Mouse (Mus musculus): ENCODE results near the gene Bard1. TPM values are rescaled to one million over a fixed set of nuclear protein-coding genes. Genes with fewer than 3 reads are reported as not detected.

The Bard1 gene
- polyA plus RNA-seq, 1 experiment, result 0.38 TPM

- no peak overlapping the region for H3K4me3 ChIP-seq (ENCODE audit: insufficient read depth, low read length)
These were observed 46.8 kb downstream of the Bard1 start for GRCm38 (mm10) chr1:71056143-71056542.

GRCm38 (mm10) chr1:71055454-71055853, 47.5 kb downstream of the Bard1 start:
- Histone ChIP-seq H3K4me3 (ENCODE audit: insufficient read depth, low read length) (no peak overlapping the region), H3K27ac (ENCODE audit: insufficient read depth, low read length) (no peak overlapping the region), H3K4me1 (ENCODE audit: control insufficient read depth, insufficient read depth, low read length) (no peaks in the 10 kb centered on the region)
- TF ChIP-seq CTCF (IDR thresholded peaks at IDR 0.05; ENCODE audit: extremely low read depth, insufficient read depth, low read length), result no peak
- TF ChIP-seq POLR2A (IDR thresholded peaks at IDR 0.05; ENCODE audit: extremely low read depth, insufficient read depth, low read length), result no peak

More at GRCm38 (mm10) chr1:71056143-71056542, 46.8 kb downstream of the Bard1 start:
- Histone ChIP-seq H3K4me1 (ENCODE audit: control insufficient read depth, insufficient read depth, low read length) (no peaks in the 10 kb centered on the region), H3K27ac (ENCODE audit: insufficient read depth, low read length) (no peak overlapping the region)
- TF ChIP-seq POLR2A (IDR thresholded peaks at IDR 0.05; ENCODE audit: extremely low read depth, insufficient read depth, low read length), result no peak
- no peak for TF ChIP-seq CTCF (IDR thresholded peaks at IDR 0.05; ENCODE audit: extremely low read depth, insufficient read depth, low read length)

- no peak for TF ChIP-seq POLR2A (IDR thresholded peaks at IDR 0.05; ENCODE audit: extremely low read depth, insufficient read depth, low read length)
- TF ChIP-seq CTCF (IDR thresholded peaks at IDR 0.05; ENCODE audit: extremely low read depth, insufficient read depth, low read length), result no peak
These were observed 50.2 kb downstream of the Bard1 start for GRCm38 (mm10) chr1:71052756-71053155.

GRCm38 (mm10) chr1:71052252-71052651, 50.7 kb downstream of the Bard1 start:
- Histone ChIP-seq H3K4me1 (ENCODE audit: control insufficient read depth, insufficient read depth, low read length) (no peaks in the 10 kb centered on the region), H3K27ac (ENCODE audit: insufficient read depth, low read length) (no peak overlapping the region)
- TF ChIP-seq POLR2A (IDR thresholded peaks at IDR 0.05; ENCODE audit: extremely low read depth, insufficient read depth, low read length) (no peak), CTCF (IDR thresholded peaks at IDR 0.05; ENCODE audit: extremely low read depth, insufficient read depth, low read length) (no peak)

More at GRCm38 (mm10) chr1:71052756-71053155, 50.2 kb downstream of the Bard1 start:
- Histone ChIP-seq H3K27ac (ENCODE audit: insufficient read depth, low read length) (no peak overlapping the region), H3K4me3 (ENCODE audit: insufficient read depth, low read length) (no peak overlapping the region), H3K4me1 (ENCODE audit: control insufficient read depth, insufficient read depth, low read length) (no peaks in the 10 kb centered on the region)

GRCm38 (mm10) chr1:71045141-71045540, 57.8 kb downstream of the Bard1 start:
- Histone ChIP-seq H3K27ac (ENCODE audit: insufficient read depth, low read length) (no peak overlapping the region), H3K4me3 (ENCODE audit: insufficient read depth, low read length) (no peak overlapping the region), H3K4me1 (ENCODE audit: control insufficient read depth, insufficient read depth, low read length) (no peaks in the 10 kb centered on the region)
- no peak for TF ChIP-seq CTCF (IDR thresholded peaks at IDR 0.05; ENCODE audit: extremely low read depth, insufficient read depth, low read length)
- TF ChIP-seq POLR2A (IDR thresholded peaks at IDR 0.05; ENCODE audit: extremely low read depth, insufficient read depth, low read length), result no peak

More at GRCm38 (mm10) chr1:71052252-71052651, 50.7 kb downstream of the Bard1 start:
- no peak overlapping the region for H3K4me3 ChIP-seq (ENCODE audit: insufficient read depth, low read length)

GRCm38 (mm10) chr1:71043951-71044350, 59.0 kb downstream of the Bard1 start:
- H3K4me3 ChIP-seq (ENCODE audit: insufficient read depth, low read length), result no peak overlapping the region
- no peak overlapping the region for H3K27ac ChIP-seq (ENCODE audit: insufficient read depth, low read length)
- no peaks in the 10 kb centered on the region for H3K4me1 ChIP-seq (ENCODE audit: control insufficient read depth, insufficient read depth, low read length)
- TF ChIP-seq CTCF (IDR thresholded peaks at IDR 0.05; ENCODE audit: extremely low read depth, insufficient read depth, low read length) (no peak), POLR2A (IDR thresholded peaks at IDR 0.05; ENCODE audit: extremely low read depth, insufficient read depth, low read length) (no peak)

GRCm38 (mm10) chr1:71036999-71037398, 65.9 kb downstream of the Bard1 start:
- no peak overlapping the region for H3K4me3 ChIP-seq (ENCODE audit: insufficient read depth, low read length)
- no peaks in the 10 kb centered on the region for H3K4me1 ChIP-seq (ENCODE audit: control insufficient read depth, insufficient read depth, low read length)
- H3K27ac ChIP-seq (ENCODE audit: insufficient read depth, low read length), result no peak overlapping the region
- no peak for TF ChIP-seq POLR2A (IDR thresholded peaks at IDR 0.05; ENCODE audit: extremely low read depth, insufficient read depth, low read length)
- TF ChIP-seq CTCF (IDR thresholded peaks at IDR 0.05; ENCODE audit: extremely low read depth, insufficient read depth, low read length), result 0 out of 2 replicates have a peak, but pooled peaks have one; percentile 9

GRCm38 (mm10) chr1:71035565-71035964, 67.4 kb downstream of the Bard1 start:
- Histone ChIP-seq H3K4me1 (ENCODE audit: control insufficient read depth, insufficient read depth, low read length) (no peaks in the 10 kb centered on the region), H3K4me3 (ENCODE audit: insufficient read depth, low read length) (no peak overlapping the region), H3K27ac (ENCODE audit: insufficient read depth, low read length) (no peak overlapping the region)
- no peak for TF ChIP-seq POLR2A (IDR thresholded peaks at IDR 0.05; ENCODE audit: extremely low read depth, insufficient read depth, low read length)
- no peak for TF ChIP-seq CTCF (IDR thresholded peaks at IDR 0.05; ENCODE audit: extremely low read depth, insufficient read depth, low read length)

GRCm38 (mm10) chr1:71022766-71023165, 80.2 kb downstream of the Bard1 start:
- H3K4me1 ChIP-seq (ENCODE audit: control insufficient read depth, insufficient read depth, low read length), result no peaks in the 10 kb centered on the region
- no peak overlapping the region for H3K27ac ChIP-seq (ENCODE audit: insufficient read depth, low read length)
- TF ChIP-seq CTCF (IDR thresholded peaks at IDR 0.05; ENCODE audit: extremely low read depth, insufficient read depth, low read length) (no peak), POLR2A (IDR thresholded peaks at IDR 0.05; ENCODE audit: extremely low read depth, insufficient read depth, low read length) (no peak)
- no peak overlapping the region for H3K4me3 ChIP-seq (ENCODE audit: insufficient read depth, low read length)

GRCm38 (mm10) chr1:71014345-71014744, 88.6 kb downstream of the Bard1 start:
- no peak overlapping the region for H3K27ac ChIP-seq (ENCODE audit: insufficient read depth, low read length)
- TF ChIP-seq CTCF (IDR thresholded peaks at IDR 0.05; ENCODE audit: extremely low read depth, insufficient read depth, low read length) (no peak), POLR2A (IDR thresholded peaks at IDR 0.05; ENCODE audit: extremely low read depth, insufficient read depth, low read length) (no peak)
- no peaks in the 10 kb centered on the region for H3K4me1 ChIP-seq (ENCODE audit: control insufficient read depth, insufficient read depth, low read length)
- H3K4me3 ChIP-seq (ENCODE audit: insufficient read depth, low read length), result no peak overlapping the region
